Mouse (Mus musculus) liver, embryonic 13.5 days (tissue): Measurements from ENCODE around the gene Nuak2. TPM values are rescaled to one million over a fixed set of nuclear protein-coding genes. Genes with fewer than 3 reads are reported as not detected.

Source experiments
- ATAC-seq: fragments of 200-750 bp; cut with Nextera tagmentation; 2 replicates; pipeline ENCODE4 v1.8.0; 2017; ENCODE audit warnings: low read depth, mild to moderate bottlenecking, moderate number of reproducible peaks, moderate library complexity
- DNase-seq: peaks from one replicate; pipeline ENCODE4 v3.0.0; 2022
- H3K27ac ChIP-seq: fragments of 300-500 bp; sonication (generic); 2 replicates; pipeline ENCODE4 v1.5.1; 2015; ENCODE audit warnings: moderate library complexity, mild to moderate bottlenecking, inconsistent platforms
- H3K27me3 ChIP-seq: fragments of 300-500 bp; sonication (generic); 2 replicates; pipeline ENCODE4 v1.6.1; 2015; ENCODE audit warnings: mild to moderate bottlenecking, inconsistent platforms
- H3K36me3 ChIP-seq: fragments of 300-500 bp; sonication (generic); 2 replicates; pipeline ENCODE4 v1.6.1; 2015; ENCODE audit warnings: mild to moderate bottlenecking, inconsistent platforms
- H3K4me1 ChIP-seq: fragments of 300-500 bp; sonication (generic); replicated peaks from 2 replicates; pipeline ENCODE4 v1.6.1; 2015; ENCODE audit warnings: inconsistent platforms
- H3K4me2 ChIP-seq: fragments of 300-500 bp; sonication (generic); 2 replicates; pipeline ENCODE4 v1.6.1; 2015; ENCODE audit warnings: inconsistent platforms, mild to moderate bottlenecking, moderate library complexity
- H3K4me3 ChIP-seq: fragments of 300-500 bp; sonication (generic); replicated peaks from 2 replicates; pipeline ENCODE4 v1.5.1; 2015; ENCODE audit warnings: mild to moderate bottlenecking, inconsistent platforms
- H3K9ac ChIP-seq: fragments of 300-500 bp; sonication (generic); 2 replicates; pipeline ENCODE4 v1.6.1; 2015; ENCODE audit warnings: mild to moderate bottlenecking, inconsistent platforms
- H3K9me3 ChIP-seq: fragments of 300-500 bp; sonication (generic); replicated peaks from 2 replicates; pipeline ENCODE4 v1.6.1; 2016; ENCODE audit warnings: inconsistent platforms
- WGBS: fragments of 180-500 bp; shearing (Covaris S2); methylation state at CpG from one replicate; pipeline ENCODE4 v1.1.7; 2015; ENCODE audit not compliant: insufficient replicate concordance; 5-methylcytosine and 5-hydroxymethylcytosine counted together
- polyA plus RNA-seq: library from polyadenylated mRNA; unstranded; fragments of >200 nt; fragmentation: Nextera tagmentation; extraction: Ambion mirVana; gene quantifications from 2 replicates; pipeline ENCODE4 v1.2.1, GENCODE M21; 2015

The Nuak2 gene
- polyA plus RNA-seq, 1 experiment from 2014 or later = 1.6 TPM

GRCm38 (mm10) chr1:132286735-132287134 is 29.2 kb upstream of the Nuak2 start:
- Histone ChIP-seq H3K4me1 (no peaks in the 10 kb centered on the region), H3K27me3 (peaks cover 13% of the 10 kb centered on the region; the same call in 1 of the 2 replicates), H3K9ac (no peak overlapping the region), H3K4me3 (no peak overlapping the region), H3K36me3 (no peaks in the 10 kb centered on the region), H3K4me2 (no peak overlapping the region), H3K9me3 (no peaks in the 10 kb centered on the region), H3K27ac (no peak overlapping the region)
- DNase-seq = no peak
- no peak for ATAC-seq
- 62% methylated on average over 1 of the region's 1 CpGs for WGBS

DNA sequence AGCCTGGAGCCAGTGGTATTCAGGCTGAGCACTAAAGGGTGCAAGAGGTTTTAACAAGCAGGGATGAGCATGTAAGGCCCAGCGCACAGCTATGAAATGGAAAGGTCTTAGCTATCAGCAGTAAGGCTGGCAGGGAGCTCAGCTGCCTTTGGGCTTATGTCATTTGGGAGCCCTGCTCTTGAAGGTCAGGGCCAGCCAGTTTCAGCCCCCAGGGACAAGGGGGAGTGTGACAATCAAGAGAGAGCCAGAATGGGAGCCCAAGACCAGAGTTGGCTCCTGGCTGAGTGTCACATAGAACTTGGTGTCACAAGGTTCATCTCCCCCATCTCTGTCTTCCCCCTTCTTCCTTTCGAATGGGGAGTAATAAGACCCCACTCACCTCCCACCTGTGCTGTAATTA is 28.5 kb upstream of the Nuak2 start:
- Histone ChIP-seq H3K9ac (no peak overlapping the region), H3K27ac (no peak overlapping the region), H3K36me3 (no peaks in the 10 kb centered on the region), H3K4me1 (0 out of 2 replicates have a peak, but pooled peaks cover 2% of the 10 kb centered on the region), H3K4me3 (no peak overlapping the region), H3K27me3 (peaks cover 13% of the 10 kb centered on the region; the same call in 1 of the 2 replicates), H3K4me2 (no peak overlapping the region), H3K9me3 (no peaks in the 10 kb centered on the region)
- 49% methylated on average over 2 of the region's 2 CpGs for WGBS
- DNase-seq (no peak), ATAC-seq (no peak)

- H3K9me3 ChIP-seq = no peaks in the 10 kb centered on the region
- ATAC-seq = no peak
- H3K4me3 ChIP-seq = no peak overlapping the region
- no peak overlapping the region for H3K9ac ChIP-seq
- no peaks in the 10 kb centered on the region for H3K36me3 ChIP-seq
- H3K4me1 ChIP-seq = 0 out of 2 replicates have a peak, but pooled peaks cover 2% of the 10 kb centered on the region
- peaks cover 13% of the 10 kb centered on the region; the same call in 1 of the 2 replicates for H3K27me3 ChIP-seq
- no peak overlapping the region for H3K27ac ChIP-seq
- no peak overlapping the region for H3K4me2 ChIP-seq
- WGBS = 30% methylated on average over 11 of the region's 11 CpGs
- DNase-seq = no peak
Measured at GRCm38 (mm10) chr1:132287991-132288451, 27.9 kb upstream of the Nuak2 start.

- H3K4me1 ChIP-seq = 0 out of 2 replicates have a peak, but pooled peaks cover 2% of the 10 kb centered on the region
- no peaks in the 10 kb centered on the region for H3K9me3 ChIP-seq
- no peak overlapping the region for H3K27ac ChIP-seq
- no peaks in the 10 kb centered on the region for H3K36me3 ChIP-seq
- no peak overlapping the region for H3K4me2 ChIP-seq
- DNase-seq = no peak
- H3K9ac ChIP-seq = no peak overlapping the region
- peaks cover 15% of the 10 kb centered on the region; the same call in 1 of the 2 replicates for H3K27me3 ChIP-seq
- WGBS = 71% methylated on average over 6 of the region's 6 CpGs
- ATAC-seq = no peak
- no peak overlapping the region for H3K4me3 ChIP-seq
Measured at GRCm38 (mm10) chr1:132289965-132290364, 26.0 kb upstream of the Nuak2 start.

DNA sequence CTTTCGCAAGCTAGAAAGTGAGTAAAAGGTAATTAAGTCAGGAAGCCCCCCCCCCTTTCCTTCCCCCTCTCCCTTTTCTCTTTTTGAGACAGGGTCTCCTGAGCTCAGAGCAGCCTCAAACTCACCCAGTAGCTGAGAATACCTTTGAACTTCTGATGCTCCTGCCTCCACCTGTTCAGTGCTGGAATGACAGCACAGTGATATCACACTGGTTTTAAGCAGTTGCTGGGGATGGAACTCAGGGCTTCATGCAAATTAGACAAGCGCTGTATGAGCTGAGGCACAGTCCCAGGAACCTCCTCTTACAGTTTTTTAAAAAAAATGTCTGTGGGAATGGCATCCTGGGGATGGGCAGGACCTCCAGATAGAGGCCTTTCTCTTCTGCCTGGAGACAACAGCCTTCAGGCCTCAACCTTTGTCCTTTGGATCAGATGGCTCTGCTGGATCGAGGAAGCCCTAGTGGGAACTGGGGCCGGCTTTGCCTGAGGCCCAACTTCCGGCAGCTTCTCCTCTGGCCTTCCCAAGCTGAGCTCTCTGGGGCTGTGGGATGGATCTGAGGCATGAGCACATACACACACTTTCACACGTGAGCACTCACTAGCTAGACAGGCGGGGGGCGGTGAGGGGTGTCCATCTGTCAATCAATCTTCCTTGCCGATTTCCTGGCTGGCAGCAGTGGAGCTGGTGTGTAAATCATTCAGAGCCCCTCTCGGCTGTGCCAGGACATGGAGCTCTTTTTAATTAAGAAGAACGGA is 24.8 kb upstream of the Nuak2 start:
- WGBS = 57% methylated on average over 11 of the region's 11 CpGs
- Histone ChIP-seq H3K36me3 (no peaks in the 10 kb centered on the region), H3K27ac (no peak overlapping the region), H3K27me3 (peaks cover 23% of the 10 kb centered on the region), H3K9me3 (no peaks in the 10 kb centered on the region), H3K4me3 (no peak overlapping the region), H3K4me1 (0 out of 2 replicates have a peak, but pooled peaks cover 2% of the 10 kb centered on the region), H3K9ac (no peak overlapping the region), H3K4me2 (no peak overlapping the region)
- DNase-seq (no peak), ATAC-seq (no peak)

DNA sequence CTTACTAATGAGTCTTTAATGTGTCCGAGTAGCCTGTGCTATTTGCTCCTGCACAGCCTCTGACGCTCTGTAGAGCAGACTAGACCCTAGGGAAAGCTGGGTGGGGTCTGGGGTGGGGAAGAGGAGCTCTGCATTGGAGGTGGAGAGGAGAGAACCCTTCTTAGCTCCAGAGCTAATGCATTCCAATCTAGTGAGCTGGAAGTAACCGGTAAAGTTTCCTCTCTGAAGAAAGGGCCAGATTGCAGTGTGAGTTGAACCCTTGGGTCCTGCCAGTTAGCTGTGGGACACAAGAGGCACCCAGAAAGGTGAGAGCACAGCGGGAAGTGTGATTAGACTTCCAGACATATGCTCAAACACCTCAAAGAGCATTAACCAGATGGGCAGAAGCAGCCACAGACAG is 24.2 kb upstream of the Nuak2 start:
- Histone ChIP-seq H3K27me3 (peaks cover 29% of the 10 kb centered on the region), H3K27ac (no peak overlapping the region), H3K9ac (no peak overlapping the region), H3K4me1 (0 out of 2 replicates have a peak, but pooled peaks cover 2% of the 10 kb centered on the region), H3K4me2 (no peak overlapping the region), H3K36me3 (no peaks in the 10 kb centered on the region), H3K4me3 (no peak overlapping the region), H3K9me3 (no peaks in the 10 kb centered on the region)
- DNase-seq = no peak
- no peak for ATAC-seq
- WGBS = 49% methylated on average over 4 of the region's 4 CpGs

GRCm38 (mm10) chr1:132292318-132293129 is 23.4 kb upstream of the Nuak2 start:
- Histone ChIP-seq H3K4me2 (no peak overlapping the region), H3K27ac (no peak overlapping the region), H3K4me3 (no peak overlapping the region), H3K36me3 (no peaks in the 10 kb centered on the region), H3K4me1 (0 out of 2 replicates have a peak, but pooled peaks cover 2% of the 10 kb centered on the region), H3K9me3 (no peaks in the 10 kb centered on the region), H3K27me3 (peaks cover 34% of the 10 kb centered on the region), H3K9ac (no peak overlapping the region)
- DNase-seq (peak; percentile 16), ATAC-seq (no peak; the same call in 1 of the 2 replicates)
- 41% methylated on average over 21 of the region's 21 CpGs for WGBS

DNA sequence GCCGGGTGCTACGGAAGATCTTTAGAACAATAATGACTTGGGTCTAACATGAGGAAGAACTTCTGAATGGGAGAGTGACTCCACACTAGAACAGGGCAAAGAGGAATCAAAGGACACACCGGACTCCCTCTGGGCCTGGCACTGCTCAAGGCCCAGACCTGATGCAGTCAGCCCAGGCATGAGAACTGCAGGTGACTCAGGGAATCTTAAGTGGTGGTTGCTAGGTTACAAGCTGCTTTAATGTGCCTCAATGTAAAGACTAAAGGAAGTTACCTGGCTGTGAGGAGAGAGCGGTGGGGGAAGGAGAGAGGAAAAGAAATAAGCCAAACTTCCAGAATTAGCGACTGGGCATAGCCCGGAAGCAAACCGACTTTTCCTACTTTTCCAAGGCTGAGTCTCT is 20.4 kb upstream of the Nuak2 start:
- no peak overlapping the region for H3K27ac ChIP-seq
- no peaks in the 10 kb centered on the region for H3K9me3 ChIP-seq
- 71% methylated on average over 7 of the region's 7 CpGs for WGBS
- peaks cover 54% of the 10 kb centered on the region for H3K27me3 ChIP-seq
- H3K4me2 ChIP-seq = no peak overlapping the region
- H3K36me3 ChIP-seq = no peaks in the 10 kb centered on the region
- ATAC-seq (no peak), DNase-seq (no peak)
- H3K4me3 ChIP-seq = no peak overlapping the region
- no peak overlapping the region for H3K9ac ChIP-seq
- H3K4me1 ChIP-seq = peaks cover 17% of the 10 kb centered on the region; the same call in 1 of the 2 replicates

DNA sequence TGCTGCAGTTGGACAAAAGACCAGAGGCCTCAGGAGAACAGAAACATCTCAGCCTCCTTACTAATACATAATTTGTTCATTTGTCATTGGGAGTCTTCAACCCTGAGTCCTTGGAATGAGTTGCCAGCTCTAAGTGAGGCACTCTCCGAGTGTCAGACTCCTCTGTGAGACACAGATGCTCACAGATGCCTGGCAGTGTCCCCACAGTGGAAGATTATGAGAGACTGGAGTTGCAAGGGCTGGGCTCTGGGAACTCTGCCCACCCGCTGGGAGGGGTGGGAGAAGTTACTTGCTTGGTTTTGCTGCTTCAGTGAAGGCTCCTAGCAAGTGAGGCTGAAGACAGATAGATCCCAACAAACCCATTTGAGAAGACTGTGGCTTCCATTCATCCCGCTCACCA is 19.9 kb upstream of the Nuak2 start:
- Histone ChIP-seq H3K9me3 (no peaks in the 10 kb centered on the region), H3K27ac (no peak overlapping the region), H3K27me3 (peaks cover 60% of the 10 kb centered on the region), H3K4me1 (peaks cover 17% of the 10 kb centered on the region; the same call in 1 of the 2 replicates), H3K36me3 (no peaks in the 10 kb centered on the region), H3K9ac (no peak overlapping the region), H3K4me2 (no peak overlapping the region), H3K4me3 (no peak overlapping the region)
- DNase-seq (no peak), ATAC-seq (no peak)
- WGBS = 59% methylated on average over 3 of the region's 3 CpGs

DNA sequence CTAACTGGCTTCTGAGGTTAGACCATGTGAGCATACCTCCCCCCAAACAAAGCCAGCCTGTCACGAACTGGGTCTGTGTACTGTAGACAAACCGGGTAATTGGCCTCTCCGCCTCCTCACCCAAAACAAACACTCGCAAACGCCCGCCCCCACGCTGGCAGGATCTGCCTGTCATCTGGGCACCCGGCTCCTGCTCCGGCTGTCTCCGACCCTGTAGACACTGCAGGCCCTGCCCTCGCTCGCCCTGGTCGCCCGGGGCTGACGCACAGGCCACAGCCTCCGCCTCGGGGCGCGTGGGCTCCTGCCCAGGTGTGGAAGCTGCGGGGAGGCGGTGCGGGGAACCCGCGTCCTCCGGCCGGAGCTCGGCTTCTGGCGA is 17.5 kb upstream of the Nuak2 start, which contains the start of gene Klhdc8a:
Gene Klhdc8a, plus strand, starts transcription at position 202 of the 376 bp plus-strand sequence.
- H3K27me3 ChIP-seq = peaks cover 83% of the 10 kb centered on the region
- DNase-seq = no peak
- H3K9ac ChIP-seq = peak within 1 kb of the TSS; percentile 45
- peak; percentile 25; the same call in 1 of the 2 replicates for ATAC-seq
- no peaks in the 10 kb centered on the region for H3K36me3 ChIP-seq
- H3K4me2 ChIP-seq = peak within 1 kb of the TSS; percentile 71
- WGBS = 3% methylated on average over 28 of the region's 28 CpGs
- no peak within 1 kb of the TSS for H3K27ac ChIP-seq
- H3K9me3 ChIP-seq = no peaks in the 10 kb centered on the region
- H3K4me3 ChIP-seq = peak within 1 kb of the TSS; percentile 55
- peaks cover 15% of the 10 kb centered on the region; the same call in 1 of the 2 replicates for H3K4me1 ChIP-seq

DNA sequence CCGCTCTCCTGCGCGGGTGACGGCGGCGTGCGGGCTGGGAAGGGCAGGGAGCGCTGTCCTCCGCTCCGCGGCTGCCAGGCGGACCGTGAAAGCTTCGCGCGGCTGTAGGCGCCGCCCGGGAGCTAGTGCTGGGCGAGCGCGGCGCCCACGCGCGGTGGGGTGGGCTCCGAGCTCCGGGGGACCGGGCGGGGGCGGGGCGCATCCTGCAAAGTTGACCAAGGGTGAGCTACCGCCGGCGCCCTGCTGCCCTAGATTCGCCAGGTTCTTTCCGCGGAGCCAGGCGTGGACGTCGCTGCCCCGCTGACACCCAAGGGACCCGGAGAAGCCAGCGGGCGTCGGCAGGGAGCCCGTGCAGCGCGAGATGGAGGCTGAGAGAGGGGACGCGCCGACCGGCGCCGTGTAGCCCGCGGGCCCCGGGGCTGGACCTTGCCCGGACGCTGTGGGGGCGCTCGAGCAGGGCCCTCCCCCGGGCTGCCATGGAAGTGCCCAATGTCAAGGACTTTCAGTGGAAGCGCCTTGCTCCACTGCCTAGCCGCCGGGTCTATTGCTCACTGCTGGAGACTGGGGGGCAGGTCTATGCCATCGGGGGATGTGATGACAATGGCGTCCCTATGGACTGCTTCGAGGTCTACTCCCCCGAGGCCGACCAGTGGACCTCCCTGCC is 17.0 kb upstream of the Nuak2 start:
- peaks cover 15% of the 10 kb centered on the region; the same call in 1 of the 2 replicates for H3K4me1 ChIP-seq
- no peaks in the 10 kb centered on the region for H3K36me3 ChIP-seq
- peak; percentile 32; the same call in 1 of the 2 replicates for ATAC-seq
- WGBS = 1% methylated on average over 70 of the region's 71 CpGs
- peak overlapping the region; percentile 45 for H3K9ac ChIP-seq
- no peak for DNase-seq
- peaks cover 88% of the 10 kb centered on the region for H3K27me3 ChIP-seq
- H3K9me3 ChIP-seq = no peaks in the 10 kb centered on the region
- peak overlapping the region; percentile 55 for H3K4me3 ChIP-seq
- no peak overlapping the region for H3K27ac ChIP-seq
- H3K4me2 ChIP-seq = peak overlapping the region; percentile 71
